Mouse (Mus musculus): ENCODE measurements around the gene Coa7.

DNA sequence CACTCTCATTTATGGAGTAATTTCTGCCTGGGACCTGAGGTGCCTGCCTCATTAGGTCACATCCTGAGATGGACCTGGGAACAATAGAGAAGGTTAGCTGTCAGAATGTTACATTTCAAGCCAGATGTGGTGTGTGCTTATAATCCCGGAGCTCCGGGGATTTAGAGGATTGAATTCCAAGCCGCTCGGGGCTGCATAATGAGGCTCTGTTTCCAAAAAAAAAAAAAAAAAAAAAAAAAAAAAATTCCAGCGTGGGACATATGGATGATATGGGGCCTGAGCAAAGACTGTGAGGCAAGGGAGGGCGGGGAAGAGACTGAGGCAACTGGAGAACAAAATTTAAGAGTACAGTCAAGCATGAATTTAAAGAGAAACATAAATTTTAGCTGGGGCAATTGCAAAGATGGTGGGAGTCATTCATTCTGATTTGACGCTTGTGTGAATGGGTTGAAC lies 16.7 kb downstream of the Coa7 start:
- TF ChIP-seq POLR2A (IDR thresholded peaks at IDR 0.05; ENCODE audit: control insufficient read depth, extremely low read depth, insufficient read depth, low read length, poor library complexity) (no peak), CTCF (IDR thresholded peaks at IDR 0.05; ENCODE audit: borderline replicate concordance, control insufficient read depth, extremely low read depth, insufficient read depth, low read length, poor library complexity) (no peak)

Data from thymus, adult 2 months (tissue).